Mouse (Mus musculus) embryonic facial prominence, embryonic 13.5 days (tissue): ENCODE measurements around the gene Socs5. TPM values are rescaled to one million over a fixed set of nuclear protein-coding genes. Genes with fewer than 3 reads are reported as not detected.

Experiments used
- ATAC-seq: fragments of 200-750 bp; cut with Nextera tagmentation; 2 replicates; pipeline ENCODE4 v1.8.0; 2017; ENCODE audit warnings: low read depth; ENCODE audit not compliant: insufficient number of reproducible peaks, insufficient read depth, low FRiP score, low TSS enrichment
- H3K27ac ChIP-seq: fragments of 300-500 bp; sonication (generic); 2 replicates; pipeline ENCODE4 v1.5.1; 2015; ENCODE audit warnings: moderate library complexity, mild to moderate bottlenecking, inconsistent platforms
- H3K27me3 ChIP-seq: fragments of 300-500 bp; sonication (generic); 2 replicates; pipeline ENCODE4 v1.6.1; 2015; ENCODE audit warnings: mild to moderate bottlenecking, inconsistent platforms
- H3K36me3 ChIP-seq: fragments of 300-500 bp; sonication (generic); 2 replicates; pipeline ENCODE4 v1.6.1; 2015; ENCODE audit warnings: mild to moderate bottlenecking, inconsistent platforms
- H3K4me1 ChIP-seq: fragments of 300-500 bp; sonication (generic); 2 replicates; pipeline ENCODE4 v1.6.1; 2015; ENCODE audit warnings: inconsistent platforms
- H3K4me2 ChIP-seq: fragments of 300-500 bp; sonication (generic); 2 replicates; pipeline ENCODE4 v1.6.1; 2015; ENCODE audit warnings: moderate library complexity, mild to moderate bottlenecking, inconsistent platforms
- H3K4me3 ChIP-seq: fragments of 300-500 bp; sonication (generic); 2 replicates; pipeline ENCODE4 v1.5.1; 2015; ENCODE audit warnings: mild to moderate bottlenecking, inconsistent platforms
- H3K9ac ChIP-seq: fragments of 300-500 bp; sonication (generic); 2 replicates; pipeline ENCODE4 v1.6.1; 2015; ENCODE audit warnings: mild to moderate bottlenecking, inconsistent platforms
- H3K9me3 ChIP-seq: fragments of 300-500 bp; sonication (generic); 2 replicates; pipeline ENCODE4 v1.6.1; 2016; ENCODE audit warnings: inconsistent platforms
- WGBS: fragments of 180-500 bp; shearing (Covaris S2); methylation state at CpG from one replicate; pipeline ENCODE4 v1.1.7; 2015; ENCODE audit warnings: mixed read lengths; 5-methylcytosine and 5-hydroxymethylcytosine counted together
- polyA plus RNA-seq: library from polyadenylated mRNA; unstranded; fragments of >200 nt; fragmentation: Nextera tagmentation; extraction: Ambion mirVana; gene quantifications from 2 replicates; pipeline ENCODE4 v1.2.1, GENCODE M21; 2015

The Socs5 gene
- polyA plus RNA-seq, 1 experiment from 2014 or later = 19.7 TPM

GRCm38 (mm10) chr17:87085726-87086125 is 21.8 kb upstream of the Socs5 start:
- no peak overlapping the region for H3K9ac ChIP-seq
- H3K9me3 ChIP-seq = no peaks in the 10 kb centered on the region
- H3K27me3 ChIP-seq = no peaks in the 10 kb centered on the region
- no peak for ATAC-seq
- H3K27ac ChIP-seq = no peak overlapping the region
- WGBS = 87% methylated on average over 6 of the region's 6 CpGs
- no peaks in the 10 kb centered on the region for H3K4me1 ChIP-seq
- H3K4me3 ChIP-seq = no peak overlapping the region
- no peak overlapping the region for H3K4me2 ChIP-seq
- H3K36me3 ChIP-seq = no peaks in the 10 kb centered on the region

- Histone ChIP-seq H3K4me2 (no peak overlapping the region), H3K27me3 (no peaks in the 10 kb centered on the region), H3K4me3 (no peak overlapping the region), H3K9me3 (no peaks in the 10 kb centered on the region), H3K36me3 (no peaks in the 10 kb centered on the region), H3K27ac (no peak overlapping the region), H3K9ac (no peak overlapping the region), H3K4me1 (no peaks in the 10 kb centered on the region)
- ATAC-seq = no peak
- 82% methylated on average over 7 of the region's 7 CpGs for WGBS
Measured at GRCm38 (mm10) chr17:87089296-87089695, 18.2 kb upstream of the Socs5 start.

- Histone ChIP-seq H3K4me3 (no peak overlapping the region), H3K4me1 (no peaks in the 10 kb centered on the region), H3K9me3 (no peaks in the 10 kb centered on the region), H3K27ac (no peak overlapping the region), H3K9ac (no peak overlapping the region), H3K36me3 (no peaks in the 10 kb centered on the region), H3K4me2 (no peak overlapping the region), H3K27me3 (no peaks in the 10 kb centered on the region)
- 76% methylated on average over 5 of the region's 5 CpGs for WGBS
- ATAC-seq = no peak
Measured at GRCm38 (mm10) chr17:87093061-87093460, 14.4 kb upstream of the Socs5 start.

- no peaks in the 10 kb centered on the region for H3K4me1 ChIP-seq
- H3K9ac ChIP-seq = no peak overlapping the region
- H3K36me3 ChIP-seq = no peaks in the 10 kb centered on the region
- ATAC-seq = no peak
- no peak overlapping the region for H3K4me2 ChIP-seq
- H3K9me3 ChIP-seq = no peaks in the 10 kb centered on the region
- H3K27me3 ChIP-seq = no peaks in the 10 kb centered on the region
- H3K4me3 ChIP-seq = no peak overlapping the region
- H3K27ac ChIP-seq = no peak overlapping the region
- 93% methylated on average over 2 of the region's 2 CpGs for WGBS
Measured at GRCm38 (mm10) chr17:87096951-87097350, 10.5 kb upstream of the Socs5 start.

- Histone ChIP-seq H3K27me3 (no peaks in the 10 kb centered on the region), H3K36me3 (no peaks in the 10 kb centered on the region), H3K4me1 (0 out of 2 replicates have a peak, but pooled peaks cover 1% of the 10 kb centered on the region), H3K4me2 (no peak overlapping the region), H3K4me3 (no peak overlapping the region), H3K9me3 (no peaks in the 10 kb centered on the region), H3K27ac (no peak overlapping the region), H3K9ac (no peak overlapping the region)
- ATAC-seq = no peak
- 83% methylated on average over 5 of the region's 5 CpGs for WGBS
Measured at GRCm38 (mm10) chr17:87097576-87097975, 9.9 kb upstream of the Socs5 start.

- Histone ChIP-seq H3K4me1 (peaks cover 8% of the 10 kb centered on the region; the same call in 1 of the 2 replicates), H3K9me3 (0 out of 2 replicates have a peak, but pooled peaks cover 4% of the 10 kb centered on the region), H3K4me3 (no peak overlapping the region), H3K4me2 (no peak overlapping the region), H3K27me3 (no peaks in the 10 kb centered on the region), H3K36me3 (no peaks in the 10 kb centered on the region), H3K9ac (no peak overlapping the region), H3K27ac (no peak overlapping the region)
- 70% methylated on average over 4 of the region's 4 CpGs for WGBS
- no peak for ATAC-seq
Measured at GRCm38 (mm10) chr17:87100947-87101346, 6.5 kb upstream of the Socs5 start.

- H3K9me3 ChIP-seq = 0 out of 2 replicates have a peak, but pooled peaks cover 4% of the 10 kb centered on the region
- peaks cover 15% of the 10 kb centered on the region; the same call in 1 of the 2 replicates for H3K4me1 ChIP-seq
- H3K4me3 ChIP-seq = no peak overlapping the region
- 57% methylated on average over 8 of the region's 8 CpGs for WGBS
- no peaks in the 10 kb centered on the region for H3K36me3 ChIP-seq
- H3K27ac ChIP-seq = no peak overlapping the region
- ATAC-seq = no peak
- no peak overlapping the region for H3K4me2 ChIP-seq
- no peaks in the 10 kb centered on the region for H3K27me3 ChIP-seq
- no peak overlapping the region for H3K9ac ChIP-seq
Measured at GRCm38 (mm10) chr17:87102636-87103035, 4.8 kb upstream of the Socs5 start.

- Histone ChIP-seq H3K9ac (no peak overlapping the region), H3K27me3 (no peaks in the 10 kb centered on the region), H3K36me3 (no peaks in the 10 kb centered on the region), H3K9me3 (0 out of 2 replicates have a peak, but pooled peaks cover 4% of the 10 kb centered on the region), H3K4me1 (peaks cover 15% of the 10 kb centered on the region; the same call in 1 of the 2 replicates), H3K4me2 (no peak overlapping the region), H3K4me3 (no peak overlapping the region), H3K27ac (no peak overlapping the region)
- no peak for ATAC-seq
- 81% methylated on average over 5 of the region's 5 CpGs for whole genome bisulfite sequencing
Measured at GRCm38 (mm10) chr17:87103060-87103459, 4.4 kb upstream of the Socs5 start.

- WGBS = 85% methylated on average over 4 of the region's 4 CpGs
- Histone ChIP-seq H3K27me3 (no peaks in the 10 kb centered on the region), H3K4me3 (no peak overlapping the region)
Measured at GRCm38 (mm10) chr17:87104276-87104675, 3.2 kb upstream of the Socs5 start.

GRCm38 (mm10) chr17:87105941-87106340 is 1.5 kb upstream of the Socs5 start:
- no peaks in the 10 kb centered on the region for H3K36me3 ChIP-seq
- 0 out of 2 replicates have a peak overlapping the region, but pooled peaks have one; percentile 69 for H3K9ac ChIP-seq
- ATAC-seq = no peak
- 87% methylated on average over 7 of the region's 7 CpGs for WGBS
- peak overlapping the region; percentile 72; the same call in 1 of the 2 replicates for H3K4me3 ChIP-seq
- peaks cover 22% of the 10 kb centered on the region for H3K4me1 ChIP-seq
- H3K9me3 ChIP-seq = 0 out of 2 replicates have a peak, but pooled peaks cover 4% of the 10 kb centered on the region
- no peaks in the 10 kb centered on the region for H3K27me3 ChIP-seq
- no peak overlapping the region for H3K27ac ChIP-seq
- peak overlapping the region; percentile 67 for H3K4me2 ChIP-seq

More at GRCm38 (mm10) chr17:87104276-87104675, 3.2 kb upstream of the Socs5 start:
- H3K9ac ChIP-seq = no peak overlapping the region
- H3K9me3 ChIP-seq = 0 out of 2 replicates have a peak, but pooled peaks cover 4% of the 10 kb centered on the region
- H3K27ac ChIP-seq = no peak overlapping the region
- no peak overlapping the region for H3K4me2 ChIP-seq
- no peaks in the 10 kb centered on the region for H3K36me3 ChIP-seq
- peaks cover 17% of the 10 kb centered on the region; the same call in 1 of the 2 replicates for H3K4me1 ChIP-seq
- no peak for ATAC-seq

GRCm38 (mm10) chr17:87106691-87107523 is 572 bp upstream of the Socs5 start:
- peak; percentile 99 for ATAC-seq
- 0 out of 2 replicates have a peak, but pooled peaks cover 4% of the 10 kb centered on the region for H3K9me3 ChIP-seq
- no peaks in the 10 kb centered on the region for H3K36me3 ChIP-seq
- peak overlapping the region; percentile 88 for H3K27ac ChIP-seq
- peaks cover 22% of the 10 kb centered on the region for H3K4me1 ChIP-seq
- H3K27me3 ChIP-seq = no peaks in the 10 kb centered on the region
- 0% methylated on average over 50 of the region's 51 CpGs for WGBS
- H3K4me2 ChIP-seq = peak overlapping the region; percentile 67
- H3K9ac ChIP-seq = peak overlapping the region; percentile 89
- H3K4me3 ChIP-seq = peak overlapping the region; percentile 72
